Mouse (Mus musculus) heart, postnatal 10 days (tissue): ENCODE measurements around the gene Lmna. TPM values are rescaled to one million over a fixed set of nuclear protein-coding genes. Genes with fewer than 3 reads are reported as not detected.
A peak's percentile ranks its signal among the peaks of the same experiment; 100 is the strongest.

Source experiments
- DNase-seq, 2 experiments: peaks; one replicate each; pipeline ENCODE4 v3.0.0; 2021
- intact Hi-C: fragments of 180-260 bp; cut with DNase I; formaldehyde crosslinking; loops from one replicate; pipeline ENCODE4 v1.15.1; 2025
- total RNA-seq, 2 experiments: library from RNA; stranded (reverse); gene quantifications; 2 replicates each; pipeline ENCODE4 v1.2.3; 2021

Gene Lmna
- total RNA-seq, 2 experiments from 2014 or later: 164 to 173 TPM

- DNase-seq: no peak
- intact Hi-C loops: no loop called here
These were observed 29.1 kb downstream of the Lmna start for GRCm38 (mm10) chr3:88480679-88481078.

GRCm38 (mm10) chr3:88479828-88480227, 29.9 kb downstream of the Lmna start:
- DNase-seq: no peak
- intact Hi-C loops: no loop called here

DNA sequence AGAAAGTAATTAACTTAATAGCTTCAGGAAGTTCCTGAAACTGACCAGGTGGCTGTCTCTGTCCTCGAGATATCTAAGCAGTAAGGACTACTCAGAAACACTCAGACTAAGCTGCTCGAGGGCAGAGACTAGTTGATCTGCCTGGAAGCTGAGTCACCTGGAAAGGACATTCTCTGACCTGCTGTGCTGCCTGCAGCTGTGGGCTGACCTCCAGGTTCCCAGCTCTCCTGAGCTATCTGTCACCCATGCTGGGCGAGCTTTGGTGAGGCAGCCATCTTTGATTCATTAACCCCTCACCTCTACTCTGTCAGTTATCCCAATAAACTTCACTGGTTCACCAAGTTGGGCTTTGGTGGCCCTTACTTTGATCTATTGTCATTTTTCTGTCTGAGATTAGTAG, 30.6 kb downstream of the Lmna start:
- no peak for DNase-seq
- intact Hi-C loops: no loop called here

DNA sequence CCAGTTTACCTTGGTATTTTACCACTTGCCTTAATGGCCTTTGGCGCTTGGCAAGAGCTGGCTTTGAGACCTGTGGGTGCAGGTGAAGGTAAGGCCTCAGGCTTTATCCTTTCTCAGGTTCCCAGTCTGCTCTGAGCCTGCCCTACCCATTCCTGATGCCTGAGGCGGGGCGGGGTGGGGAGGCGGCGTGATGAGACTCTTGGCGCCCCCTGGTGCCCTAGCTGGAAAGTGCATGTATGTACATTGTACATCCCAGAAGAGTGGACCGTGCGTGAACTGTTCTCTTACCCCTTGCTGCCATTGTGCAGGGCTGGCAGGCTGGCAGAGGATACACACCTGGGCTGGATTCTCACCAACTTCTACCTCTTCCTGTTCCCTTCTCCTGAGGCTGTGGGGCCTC, 32.0 kb downstream of the Lmna start:
- intact Hi-C loops: loop anchor here (2.0 kb wide), 1 partner anchor 71 kb away; no protein-coding TSS in a partner anchor
- DNase-seq: peak; percentile 86 to 91

DNA sequence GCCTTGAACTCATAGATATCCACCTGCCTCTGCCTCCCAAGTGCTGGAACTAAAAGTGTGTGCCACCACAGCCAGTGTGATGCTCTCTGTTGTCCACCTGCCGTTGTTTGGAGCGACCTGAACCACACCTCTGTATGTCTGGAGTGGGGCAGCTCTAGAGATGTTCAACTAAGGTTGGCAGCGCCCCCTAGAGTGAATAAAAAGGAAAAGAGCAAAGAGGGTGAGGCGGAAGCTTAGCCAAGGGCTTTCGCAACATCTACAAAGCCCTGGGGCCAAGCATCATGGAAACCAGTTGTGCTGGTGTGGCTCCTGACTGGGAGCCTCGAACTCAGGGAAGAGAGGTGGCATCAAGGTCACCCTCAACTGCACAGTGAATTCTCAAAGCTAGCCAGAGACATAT, 33.4 kb downstream of the Lmna start:
- intact Hi-C loops: loop anchor here (2.0 kb wide), 1 partner anchor 70 kb away; no protein-coding TSS in a partner anchor
- no peak for DNase-seq

DNA sequence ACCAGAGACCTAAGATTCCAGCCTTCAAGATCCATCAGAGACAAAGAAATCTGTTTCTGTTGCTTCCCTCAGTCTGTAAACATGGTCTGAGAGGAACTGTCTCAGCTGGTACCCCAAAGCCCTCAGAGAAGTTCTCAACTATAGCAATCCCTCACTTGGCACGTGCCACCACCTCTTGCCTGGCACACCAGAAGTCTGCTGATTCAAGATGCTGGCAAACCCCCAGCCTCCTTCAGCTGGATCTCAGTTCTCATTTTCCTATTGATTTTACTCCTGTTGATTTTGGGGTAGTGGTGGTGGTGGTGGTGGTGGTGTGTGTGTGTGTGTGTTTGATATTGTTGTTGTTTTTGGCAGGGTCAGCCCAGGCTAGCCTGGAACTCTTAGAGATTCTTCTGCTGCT, 36.2 kb downstream of the Lmna start:
- intact Hi-C loops: no loop called here
- DNase-seq: no peak

DNA sequence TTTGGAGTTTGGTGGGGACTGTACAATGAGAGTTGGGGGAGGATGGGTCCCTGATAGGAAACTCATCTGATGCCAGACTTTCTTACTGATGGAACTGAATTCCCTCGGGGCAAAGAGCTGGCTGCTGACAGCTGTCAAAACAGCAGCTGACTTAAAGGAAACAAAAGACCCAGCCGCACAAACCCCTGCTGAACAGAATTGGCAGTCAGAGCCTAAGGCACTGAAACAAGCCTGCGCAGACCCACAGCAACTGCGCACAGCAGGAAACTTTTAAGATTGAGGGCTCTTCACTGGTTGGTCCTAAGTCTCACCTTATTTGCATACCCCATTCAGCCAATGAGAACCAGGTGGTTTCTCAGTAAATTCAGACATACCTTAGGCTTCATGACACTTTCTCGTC, 36.7 kb downstream of the Lmna start:
- intact Hi-C loops: no loop called here
- peak in 1 of 2 experiments; percentile 36 for DNase-seq

GRCm38 (mm10) chr3:88470943-88471479, 38.7 kb downstream of the Lmna start:
- intact Hi-C loops: no loop called here
- DNase-seq: no peak

GRCm38 (mm10) chr3:88469466-88469865, 40.3 kb downstream of the Lmna start:
- no peak for DNase-seq
- intact Hi-C loops: loop anchor here (5.0 kb wide), 1 partner anchor 42 kb away; the partner anchor contains the start of gene Slc25a44

GRCm38 (mm10) chr3:88467116-88467824, 42.5 kb downstream of the Lmna start:
- intact Hi-C loops: loop anchor here (1.0 to 5.0 kb wide), 3 partner anchors 27 to 59 kb away; partner anchors contain the start of gene Slc25a44
- DNase-seq: peak; percentile 91 to 96

DNA sequence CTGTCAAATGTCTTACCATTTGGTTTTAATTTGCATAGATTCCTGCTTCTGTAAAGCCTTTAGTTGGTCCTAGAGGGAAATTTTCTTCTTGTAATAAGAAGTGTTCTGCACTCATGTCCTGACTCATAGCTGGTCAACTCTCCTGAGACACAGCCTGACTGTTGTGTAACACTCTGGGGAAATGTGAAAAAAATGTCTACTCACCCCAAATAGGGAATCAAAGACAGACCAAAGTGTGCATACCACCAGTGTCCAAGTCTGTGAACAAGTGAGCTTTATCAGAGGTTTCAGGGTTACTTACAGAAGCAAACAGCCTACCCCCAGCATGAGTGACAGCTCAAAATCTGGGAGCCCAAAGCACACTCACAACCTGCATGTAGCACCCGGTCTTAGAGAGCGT, 44.6 kb downstream of the Lmna start:
- DNase-seq: no peak
- intact Hi-C loops: loop anchor here (5.0 kb wide), 1 partner anchor 38 kb away; the partner anchor contains the start of gene Slc25a44

- DNase-seq: no peak
- intact Hi-C loops: no loop called here
These were observed 45.3 kb downstream of the Lmna start for GRCm38 (mm10) chr3:88464425-88464824.

DNA sequence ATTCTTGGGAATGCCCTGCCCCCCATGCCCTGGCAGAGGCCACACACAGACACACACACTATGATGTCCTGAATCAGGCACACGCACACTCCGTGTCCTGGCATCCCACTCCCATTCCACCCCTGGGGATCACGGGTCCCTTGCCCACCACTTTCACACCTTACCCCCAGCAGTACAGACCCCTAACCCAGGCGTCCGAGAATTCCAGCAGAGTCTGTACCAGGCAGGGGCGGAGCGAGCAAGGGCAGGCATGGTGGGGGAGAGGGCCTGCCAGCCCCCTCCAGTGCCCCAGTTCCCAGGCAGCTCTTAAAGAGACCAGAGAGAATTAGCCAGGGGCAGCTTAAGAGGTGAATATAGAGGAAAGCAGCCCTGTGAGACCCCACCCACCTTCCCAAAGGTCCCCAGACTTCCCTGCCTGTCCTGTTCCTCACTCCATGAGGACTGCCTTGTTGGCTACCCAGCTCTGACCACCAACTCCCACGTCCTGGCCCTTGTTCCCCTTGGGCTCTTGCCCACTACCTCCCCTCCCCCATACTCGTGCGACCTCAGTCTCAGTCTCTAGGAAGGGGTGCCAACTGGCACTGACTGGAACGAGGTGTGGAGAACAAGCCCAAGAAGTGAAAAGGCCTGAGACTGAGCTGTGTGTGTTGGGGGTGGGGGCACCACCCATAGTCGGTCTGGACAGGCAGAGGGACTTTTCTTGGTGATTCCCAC, 48.6 kb downstream of the Lmna start, which contains the start of gene Sema4a:
TSS of gene Sema4a (minus strand) at position 200 of the 714 bp plus-strand sequence.
- intact Hi-C loops: no loop called here
- DNase-seq: no peak

- intact Hi-C loops: no loop called here
- no peak for DNase-seq
These were observed 49.7 kb downstream of the Lmna start for GRCm38 (mm10) chr3:88460029-88460428.

- intact Hi-C loops: no loop called here
- no peak for DNase-seq
These were observed 51.0 kb downstream of the Lmna start for GRCm38 (mm10) chr3:88458778-88459219.

DNA sequence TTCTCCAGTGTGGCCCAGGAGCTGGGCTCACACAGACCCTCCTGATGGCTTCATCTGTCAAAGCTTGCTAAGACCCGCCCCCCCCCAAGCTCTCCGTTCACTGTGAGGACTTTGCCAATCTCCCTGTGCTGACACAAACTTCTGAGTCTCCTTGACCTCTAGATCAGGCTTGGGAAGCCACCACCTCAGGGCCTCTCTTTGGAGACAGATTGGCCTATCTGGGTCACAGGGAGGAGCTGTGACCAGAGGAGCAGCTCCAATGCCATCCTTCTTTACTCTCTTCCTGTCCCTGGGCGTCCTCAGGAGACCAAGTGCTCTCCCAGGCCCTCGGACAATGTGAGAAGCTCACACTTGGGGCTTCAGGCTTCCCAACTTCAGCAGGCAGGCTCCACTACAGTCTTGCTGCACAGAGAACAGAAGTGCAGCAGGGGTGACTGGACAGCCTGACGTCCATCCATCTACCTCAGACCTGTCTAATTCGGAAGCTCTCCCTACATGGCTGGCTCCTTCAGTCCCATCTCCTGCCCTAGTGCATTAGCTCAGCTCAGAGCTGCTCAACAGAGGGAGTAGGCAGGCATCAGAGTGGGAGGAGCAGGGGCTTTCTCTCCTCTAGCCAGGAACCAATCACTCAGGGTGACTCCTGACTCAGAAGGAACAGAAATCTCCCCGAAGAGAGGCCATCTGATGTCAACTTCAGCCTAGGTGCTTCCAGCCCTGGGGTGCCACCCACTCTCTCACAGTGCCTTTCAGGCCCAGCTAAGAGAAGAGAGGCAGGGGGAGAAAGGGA, 52.8 kb downstream of the Lmna start:
- intact Hi-C loops: no loop called here
- DNase-seq: no peak

GRCm38 (mm10) chr3:88456313-88456712, 53.4 kb downstream of the Lmna start:
- no peak for DNase-seq

DNA sequence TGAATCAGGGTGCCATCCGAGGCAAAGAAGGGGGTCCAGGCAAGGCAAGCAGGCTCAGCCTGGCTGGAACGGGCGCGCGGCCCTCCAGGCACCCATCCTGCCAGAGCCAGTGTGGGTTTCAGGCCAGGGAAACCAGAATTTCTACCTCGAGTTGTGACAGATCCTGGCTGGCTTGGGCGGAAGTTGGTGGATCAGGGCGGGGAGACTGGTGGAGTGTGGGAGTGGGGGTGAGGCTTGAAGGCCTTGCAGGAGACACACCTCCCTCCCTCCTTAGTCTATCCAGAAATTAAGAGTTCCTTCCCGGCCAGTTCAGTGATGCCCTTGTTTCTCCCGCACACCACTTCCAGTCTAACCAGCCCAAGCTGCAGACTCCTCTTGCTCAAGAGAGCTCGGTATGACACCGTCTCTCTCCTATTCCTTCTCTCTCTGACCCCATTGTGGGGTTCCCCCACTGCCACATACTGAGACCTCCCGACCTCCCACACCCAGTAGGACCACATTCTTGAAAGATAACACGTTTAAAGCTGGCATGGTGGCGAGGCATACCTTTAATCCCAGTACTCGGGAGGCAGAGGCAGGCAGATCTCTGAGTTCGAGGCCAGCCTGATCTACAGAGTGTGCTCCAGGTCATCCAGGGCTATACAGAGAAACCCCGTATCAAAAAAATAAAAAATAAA, 54.0 kb downstream of the Lmna start:
- no peak for DNase-seq
- intact Hi-C loops: no loop called here

More at GRCm38 (mm10) chr3:88456313-88456712, 53.4 kb downstream of the Lmna start:
- intact Hi-C loops: no loop called here

DNA sequence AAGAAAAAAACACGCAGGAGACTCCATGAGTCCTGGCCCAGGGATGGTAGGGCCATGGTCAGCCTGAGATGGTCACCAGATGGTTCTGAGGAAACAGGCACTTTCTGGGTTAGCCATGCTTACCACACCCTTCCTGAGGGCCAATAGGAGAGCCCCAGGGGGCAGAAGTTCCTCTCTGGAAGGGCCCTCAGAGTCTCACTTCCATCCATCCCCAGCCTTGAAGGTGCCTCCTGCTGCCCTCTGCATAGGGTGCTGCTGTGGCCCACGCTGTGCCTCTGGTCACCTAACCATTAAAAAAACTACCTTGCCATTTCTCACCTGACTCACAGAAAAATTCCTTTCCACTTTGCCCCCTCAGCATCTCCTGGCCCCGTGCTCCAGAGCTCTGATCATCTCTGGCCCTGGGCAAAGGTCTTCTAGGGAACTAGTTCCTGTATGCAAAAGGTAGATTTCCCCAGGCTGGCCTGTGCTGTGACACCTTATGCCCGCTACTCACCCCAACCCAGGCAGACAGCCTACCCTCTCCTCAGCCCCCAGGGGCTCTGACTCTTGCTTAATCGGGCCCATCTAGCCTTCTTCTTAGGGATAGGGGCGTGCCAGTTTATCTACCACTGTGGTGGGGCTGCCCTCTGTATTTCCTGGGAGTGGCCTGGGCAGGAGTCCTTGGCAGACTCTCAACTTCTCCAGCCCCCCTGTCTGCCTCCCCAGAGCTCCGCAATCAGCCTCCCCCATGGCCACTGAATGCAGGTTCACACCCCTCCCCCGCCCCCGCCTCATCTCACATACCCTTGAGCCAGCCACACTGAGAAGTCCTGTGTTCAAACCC, 54.8 kb downstream of the Lmna start:
- no peak for DNase-seq
- intact Hi-C loops: no loop called here
